Comparison of ENCODE assay signal across 14 mouse cellular contexts in genomic region chr17:67962020-67962419, GRCm38 (mm10). TPM values are rescaled to one million over a fixed set of nuclear protein-coding genes. Genes with fewer than 3 reads are reported as not detected.
DNase-seq lines count a peak whose midpoint lies in the region; ATAC-seq and TF ChIP-seq lines count a peak whose summit lies in the region.
"Had no signal": no experiment of that assay in that cellular context is flagged by ENCODE, and none has a peak within 500 bp of the region (broad histone marks: within the 10 kb centered on the region; RNA-seq: fewer than 3 reads in every experiment).

No protein-coding gene starts in this region.

- H3K4me2 ChIP-seq in hindbrain, postnatal 0 days (ENCODE audit: low read depth, low read length): no peak overlapping the region
- H3K4me2 ChIP-seq: hindbrain, embryonic 14.5 days; limb, embryonic 12.5 days; neural tube, embryonic 12.5 days had no signal

- no peaks in the 10 kb centered on the region for H3K36me3 ChIP-seq in hindbrain, postnatal 0 days (ENCODE audit: insufficient read depth, low read length)
- no peaks in the 10 kb centered on the region for H3K36me3 ChIP-seq in hindbrain, embryonic 10.5 days
- H3K36me3 ChIP-seq: neural tube, embryonic 12.5 days had no signal

- H3K9ac ChIP-seq in hindbrain, postnatal 0 days (replicated peaks; ENCODE audit: low read length): no peak overlapping the region
- H3K9ac ChIP-seq: hindbrain, embryonic 14.5 days; limb, embryonic 12.5 days; neural tube, embryonic 12.5 days had no signal

- peak; percentile 56; the same call in 1 of the 2 replicates for ATAC-seq in hindbrain, postnatal 0 days

- no peaks in the 10 kb centered on the region for H3K27me3 ChIP-seq in hindbrain, postnatal 0 days (ENCODE audit: insufficient read depth, low read length)
- no peaks in the 10 kb centered on the region for H3K27me3 ChIP-seq in hindbrain, embryonic 10.5 days (ENCODE audit: insufficient read depth, poor library complexity, severe bottlenecking)
- H3K27me3 ChIP-seq: limb, embryonic 12.5 days; neural tube, embryonic 12.5 days had no signal

- no peak for TF ChIP-seq CTCF in hindbrain, postnatal 0 days (IDR thresholded peaks at IDR 0.05; ENCODE audit: low read depth)

- DNase-seq in adrenal gland, postnatal 10 days: peak; percentile 58
- DNase-seq in adrenal gland, adult 18-20 months (ENCODE audit: low spot score in 2 of 2): no peak
- peak; percentile 61 for DNase-seq in hindbrain, postnatal 0 days (ENCODE audit: low spot score)
- no peak for DNase-seq in hindbrain, embryonic 10.5 days (ENCODE audit: low spot score)
- peak; percentile 50 for DNase-seq in cerebellum, adult 11-12 months
- DNase-seq in left cerebral cortex, postnatal 10 days (ENCODE audit: extremely low spot score in 1 of 2, low spot score in 2 of 2): peak; percentile 60 to 71
- DNase-seq in embryo, embryonic 10.5 days (ENCODE audit: low spot score): no peak
- no peak for DNase-seq in thymus, postnatal 4 days
- DNase-seq: lung, adult 2 months; thymus, adult 18-20 months had no signal

- H3K4me3 ChIP-seq in hindbrain, postnatal 0 days (ENCODE audit: low read length): no peak overlapping the region
- H3K4me3 ChIP-seq in hindbrain, embryonic 10.5 days: no peak overlapping the region
- H3K4me3 ChIP-seq: limb, embryonic 12.5 days; neural tube, embryonic 12.5 days had no signal

- WGBS in hindbrain, postnatal 0 days: 54% methylated on average over 8 of the region's 8 CpGs
- WGBS in hindbrain, embryonic 10.5 days: 87% methylated on average over 8 of the region's 8 CpGs

- H3K9me3 ChIP-seq in hindbrain, postnatal 0 days (ENCODE audit: low read length): no peaks in the 10 kb centered on the region
- H3K9me3 ChIP-seq in hindbrain, embryonic 10.5 days: no peaks in the 10 kb centered on the region
- H3K9me3 ChIP-seq: limb, embryonic 12.5 days; neural tube, embryonic 12.5 days had no signal

- intact Hi-C loops in left cerebral cortex, postnatal 10 days (cut with DNase I): no loop called here

- H3K4me1 ChIP-seq in hindbrain, postnatal 0 days (ENCODE audit: insufficient read depth, low read length): no peaks in the 10 kb centered on the region
- H3K4me1 ChIP-seq in hindbrain, embryonic 10.5 days (replicated peaks): 0 out of 2 replicates have a peak, but pooled peaks cover 1% of the 10 kb centered on the region
- H3K4me1 ChIP-seq: neural tube, embryonic 12.5 days had no signal

- H3K27ac ChIP-seq in hindbrain, postnatal 0 days: no peak overlapping the region
- no peak overlapping the region for H3K27ac ChIP-seq in hindbrain, embryonic 10.5 days
- H3K27ac ChIP-seq: hindbrain, embryonic 14.5 days; kidney, postnatal 0 days; limb, embryonic 12.5 days; neural tube, embryonic 12.5 days had no signal

RNA-seq across cellular contexts. Expression of gene Arhgap28, which starts 41.9 kb away (rescaled TPM):
- total RNA-seq in adrenal gland, postnatal 10 days (2021): 10 to 100 TPM; 12.6 to 13.1 TPM
- 10 to 100 TPM in 1 of 2 experiments, 1 to 10 TPM in 1; 7.4 to 21.9 TPM for total RNA-seq in adrenal gland, adult 18-20 months (2021)
- 6.9 and 7.6 TPM in 2 replicates for total RNA-seq in hindbrain, postnatal 0 days (2014; rRNA removed)
- 4.0 and 4.1 TPM in 2 replicates for polyA plus RNA-seq in hindbrain, postnatal 0 days (2015; fragmentation: Nextera tagmentation; extraction: Ambion mirVana)
- 32.8 and 35.4 TPM in 2 replicates for polyA plus RNA-seq in hindbrain, embryonic 10.5 days (2016; fragmentation: Nextera tagmentation; extraction: Ambion mirVana)
- total RNA-seq in left cerebral cortex, postnatal 10 days (2021): 1 to 10 TPM; 1.8 to 2.0 TPM

Comparison
In these comparisons a context has a peak if more than half of its experiments do, and no peak if none do; other contexts are left out.
1. DNase-seq: peak in adrenal gland, postnatal 10 days (single experiment), hindbrain, postnatal 0 days (single experiment), cerebellum, adult 11-12 months (single experiment) and left cerebral cortex, postnatal 10 days (2 of 2); none in adrenal gland, adult 18-20 months (0 of 2), hindbrain, embryonic 10.5 days (single experiment), embryo, embryonic 10.5 days (single experiment) and thymus, postnatal 4 days (single experiment).